Mouse (Mus musculus) spleen, adult 2 months (tissue): ENCODE measurements around the gene Lefty1. TPM values are rescaled to one million over a fixed set of nuclear protein-coding genes. Genes with fewer than 3 reads are reported as not detected.

ENCODE experiments used
- DNase-seq, 2 experiments: peaks; one replicate each; pipeline versions ENCODE4 v3.0.0 to v3.0.0-alpha.2; 2012 to 2021; ENCODE audit warnings: low spot score in 2 of 2, low read depth in 1 of 2
- H3K27ac ChIP-seq: fragments of 200-500 bp; 2 replicates; pipeline ENCODE4 v1.5.1; 2012; ENCODE audit warnings: low read length, inconsistent platforms; ENCODE audit not compliant: insufficient read depth
- H3K27me3 ChIP-seq: fragments of 200-500 bp; 2 replicates; pipeline ENCODE4 v1.6.1; 2012; ENCODE audit warnings: mild to moderate bottlenecking, moderate library complexity, low read length, inconsistent platforms; ENCODE audit not compliant: control insufficient read depth, insufficient read depth
- H3K36me3 ChIP-seq: fragments of 200-500 bp; 2 replicates; pipeline ENCODE4 v1.6.1; 2012; ENCODE audit warnings: mild to moderate bottlenecking, low read length, inconsistent platforms; ENCODE audit not compliant: control insufficient read depth, insufficient read depth
- H3K4me1 ChIP-seq: fragments of 200-500 bp; 2 replicates; pipeline ENCODE4 v1.6.1; 2011; ENCODE audit warnings: inconsistent platforms; ENCODE audit not compliant: control insufficient read depth, insufficient read depth, insufficient read length
- H3K4me3 ChIP-seq: fragments of 200-500 bp; 2 replicates; pipeline ENCODE4 v1.5.1; 2011; ENCODE audit warnings: mild to moderate bottlenecking, inconsistent platforms; ENCODE audit not compliant: insufficient read depth, insufficient read length; ENCODE audit errors: extremely low read depth
- CTCF ChIP-seq: fragments of 200-500 bp; IDR thresholded peaks from 2 replicates; pipeline ENCODE4 v1.5.1; 2011; ENCODE audit warnings: mild to moderate bottlenecking, inconsistent platforms; ENCODE audit not compliant: insufficient read depth, insufficient read length, insufficient replicate concordance; ENCODE audit errors: extremely low read depth
- POLR2A ChIP-seq: fragments of 200-500 bp; IDR thresholded peaks from 2 replicates; pipeline ENCODE4 v1.6.1; 2011; ENCODE audit warnings: low read depth, low read length, inconsistent platforms
- WGBS: fragments of 180-500 bp; shearing (Covaris S2); methylation state at CpG from one replicate; pipeline ENCODE4 v1.1.7; 2018; 5-methylcytosine and 5-hydroxymethylcytosine counted together
- polyA plus RNA-seq: library from polyadenylated mRNA; depleted of rRNA; stranded (reverse); fragments of >200 nt; gene quantifications from 2 replicates; pipeline ENCODE4 v1.2.3, GENCODE M21; 2012

Gene Lefty1
- polyA plus RNA-seq, 1 experiment = 10.9 TPM

GRCm38 (mm10) chr1:180917053-180917452 lies 17.8 kb upstream of the Lefty1 start:
- no peaks in the 10 kb centered on the region for H3K27me3 ChIP-seq
- TF ChIP-seq POLR2A = no peak
- TF ChIP-seq CTCF = no peak
- 42% methylated on average over 1 of the region's 1 CpGs for WGBS

GRCm38 (mm10) chr1:180919686-180920085 lies 15.1 kb upstream of the Lefty1 start:
- H3K27me3 ChIP-seq = no peaks in the 10 kb centered on the region
- TF ChIP-seq POLR2A (no peak), CTCF (peak; percentile 54; the same call in 1 of the 2 replicates)
- H3K4me3 ChIP-seq = no peak overlapping the region
- WGBS = 67% methylated on average over 8 of the region's 8 CpGs
- no peak for DNase-seq
- H3K36me3 ChIP-seq = no peaks in the 10 kb centered on the region
- peaks cover 15% of the 10 kb centered on the region; the same call in 1 of the 2 replicates for H3K4me1 ChIP-seq
- no peak overlapping the region for H3K27ac ChIP-seq

More at GRCm38 (mm10) chr1:180917053-180917452, 17.8 kb upstream of the Lefty1 start:
- Histone ChIP-seq H3K4me3 (no peak overlapping the region), H3K27ac (no peak overlapping the region), H3K4me1 (peaks cover 18% of the 10 kb centered on the region; the same call in 1 of the 2 replicates), H3K36me3 (no peaks in the 10 kb centered on the region)
- no peak for DNase-seq

- Histone ChIP-seq H3K27me3 (no peaks in the 10 kb centered on the region), H3K27ac (peak overlapping the region; percentile 91), H3K36me3 (no peaks in the 10 kb centered on the region), H3K4me3 (no peak overlapping the region; the same call in 1 of the 2 replicates), H3K4me1 (peaks cover 25% of the 10 kb centered on the region; the same call in 1 of the 2 replicates)
- TF ChIP-seq POLR2A (peak; percentile 19; the same call in 1 of the 2 replicates), CTCF (no peak)
- DNase-seq = peak; percentile 65 to 76
- 14% methylated on average over 6 of the region's 6 CpGs for WGBS
These were observed 12.4 kb upstream of the Lefty1 start for GRCm38 (mm10) chr1:180922273-180923048.

- Histone ChIP-seq H3K4me3 (no peak overlapping the region), H3K36me3 (no peaks in the 10 kb centered on the region), H3K27me3 (no peaks in the 10 kb centered on the region), H3K27ac (no peak overlapping the region), H3K4me1 (peaks cover 27% of the 10 kb centered on the region; the same call in 1 of the 2 replicates)
- no peak for TF ChIP-seq CTCF
- no peak for TF ChIP-seq POLR2A
- WGBS = 97% methylated on average over 2 of the region's 2 CpGs
- no peak for DNase-seq
These were observed 10.1 kb upstream of the Lefty1 start for GRCm38 (mm10) chr1:180924737-180925136.

- Histone ChIP-seq H3K4me1 (peaks cover 27% of the 10 kb centered on the region; the same call in 1 of the 2 replicates), H3K27me3 (no peaks in the 10 kb centered on the region), H3K27ac (peak overlapping the region; percentile 28; the same call in 1 of the 2 replicates), H3K36me3 (no peaks in the 10 kb centered on the region), H3K4me3 (no peak overlapping the region)
- TF ChIP-seq CTCF (no peak), POLR2A (no peak)
- WGBS = 24% methylated on average over 4 of the region's 4 CpGs
- DNase-seq = peak in 1 of 2 experiments; percentile 32
These were observed 8.5 kb upstream of the Lefty1 start for GRCm38 (mm10) chr1:180926286-180926685.

GRCm38 (mm10) chr1:180929599-180929998 lies 5.2 kb upstream of the Lefty1 start:
- 75% methylated on average over 2 of the region's 2 CpGs for WGBS
- TF ChIP-seq POLR2A = no peak

GRCm38 (mm10) chr1:180931106-180931505 lies 3.7 kb upstream of the Lefty1 start:
- Histone ChIP-seq H3K4me1 (peaks cover 10% of the 10 kb centered on the region; the same call in 1 of the 2 replicates), H3K4me3 (no peak overlapping the region), H3K27ac (no peak overlapping the region), H3K27me3 (no peaks in the 10 kb centered on the region), H3K36me3 (no peaks in the 10 kb centered on the region)
- DNase-seq = no peak
- TF ChIP-seq POLR2A = no peak
- no peak for TF ChIP-seq CTCF
- 87% methylated on average over 3 of the region's 3 CpGs for WGBS

More at GRCm38 (mm10) chr1:180929599-180929998, 5.2 kb upstream of the Lefty1 start:
- Histone ChIP-seq H3K36me3 (no peaks in the 10 kb centered on the region), H3K27ac (no peak overlapping the region), H3K27me3 (no peaks in the 10 kb centered on the region), H3K4me1 (peaks cover 16% of the 10 kb centered on the region; the same call in 1 of the 2 replicates), H3K4me3 (no peak overlapping the region)
- DNase-seq = no peak
